Mouse (Mus musculus) cerebellum, adult 2 months (tissue): ENCODE results near the gene Ctcf. TPM values are rescaled to one million over a fixed set of nuclear protein-coding genes. Genes with fewer than 3 reads are reported as not detected.

Experiments used
- DNase-seq, 2 experiments: peaks; one replicate each; pipeline ENCODE4 v3.0.0; 2021
- H3K27ac ChIP-seq: fragments of 200-500 bp; 2 replicates; pipeline ENCODE4 v1.5.1; 2012; ENCODE audit warnings: low read length, control low read depth, inconsistent platforms; ENCODE audit not compliant: insufficient read depth
- H3K27me3 ChIP-seq: fragments of 200-500 bp; 2 replicates; pipeline ENCODE4 v1.6.1; 2012; ENCODE audit warnings: inconsistent platforms, mild to moderate bottlenecking, low read length, moderate library complexity; ENCODE audit not compliant: control insufficient read depth, insufficient read depth
- H3K4me1 ChIP-seq: fragments of 200-500 bp; 2 replicates; pipeline ENCODE4 v1.6.1; 2011; ENCODE audit warnings: low read length; ENCODE audit not compliant: control insufficient read depth, insufficient read depth
- H3K4me3 ChIP-seq: fragments of 200-500 bp; replicated peaks from 2 replicates; pipeline ENCODE3; 2011; ENCODE audit warnings: mild to moderate bottlenecking, low read depth, low read length, control low read depth; ENCODE audit not compliant: insufficient read depth
- CTCF ChIP-seq: fragments of 200-500 bp; IDR thresholded peaks from 2 replicates; pipeline ENCODE4 v1.5.1; 2011; ENCODE audit warnings: low read depth, mild to moderate bottlenecking, control low read depth, low read length, moderate library complexity, borderline replicate concordance; ENCODE audit not compliant: insufficient read depth
- POLR2A ChIP-seq: fragments of 200-500 bp; IDR thresholded peaks from 2 replicates; pipeline ENCODE4 v1.6.1; 2011; ENCODE audit warnings: low read length, control low read depth, borderline replicate concordance; ENCODE audit not compliant: insufficient read depth
- WGBS: fragments of 180-500 bp; shearing (Covaris S2); methylation state at CpG from one replicate; pipeline ENCODE4 v1.1.7; 2018; 5-methylcytosine and 5-hydroxymethylcytosine counted together
- polyA plus RNA-seq: library from polyadenylated mRNA; depleted of rRNA; stranded (reverse); fragments of >200 nt; gene quantifications from 2 replicates; pipeline ENCODE4 v1.2.3, GENCODE M21; 2012

Ctcf gene
- polyA plus RNA-seq, 1 experiment: 41.6 TPM

DNA sequence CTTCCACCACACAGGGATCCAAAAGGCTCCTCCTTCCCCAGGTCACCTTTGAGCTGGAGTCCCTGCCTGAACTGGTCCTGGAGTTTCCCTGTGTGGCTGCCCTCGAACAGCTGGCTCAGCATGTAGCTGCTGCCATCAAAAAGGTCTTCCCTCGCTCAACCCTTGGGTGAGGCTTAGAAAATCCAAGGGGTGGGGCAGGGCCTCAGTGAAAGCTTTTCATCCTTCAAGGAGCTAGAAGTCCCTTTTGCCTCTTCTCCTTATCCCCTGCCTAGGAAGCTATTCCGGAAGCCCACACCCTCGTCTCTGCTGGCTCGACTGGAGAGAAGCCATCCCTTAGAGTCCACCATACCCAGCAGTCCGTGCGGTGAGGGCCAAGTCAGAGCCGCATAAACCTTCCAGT lies 51.1 kb downstream of the Ctcf start:
- H3K4me3 ChIP-seq: no peak overlapping the region
- no peak for TF ChIP-seq CTCF
- no peak for TF ChIP-seq POLR2A
- no peaks in the 10 kb centered on the region for H3K27me3 ChIP-seq
- WGBS: 57% methylated on average over 8 of the region's 8 CpGs
- H3K27ac ChIP-seq: no peak overlapping the region
- H3K4me1 ChIP-seq: peaks cover 7% of the 10 kb centered on the region; the same call in 1 of the 2 replicates
- DNase-seq: no peak

DNA sequence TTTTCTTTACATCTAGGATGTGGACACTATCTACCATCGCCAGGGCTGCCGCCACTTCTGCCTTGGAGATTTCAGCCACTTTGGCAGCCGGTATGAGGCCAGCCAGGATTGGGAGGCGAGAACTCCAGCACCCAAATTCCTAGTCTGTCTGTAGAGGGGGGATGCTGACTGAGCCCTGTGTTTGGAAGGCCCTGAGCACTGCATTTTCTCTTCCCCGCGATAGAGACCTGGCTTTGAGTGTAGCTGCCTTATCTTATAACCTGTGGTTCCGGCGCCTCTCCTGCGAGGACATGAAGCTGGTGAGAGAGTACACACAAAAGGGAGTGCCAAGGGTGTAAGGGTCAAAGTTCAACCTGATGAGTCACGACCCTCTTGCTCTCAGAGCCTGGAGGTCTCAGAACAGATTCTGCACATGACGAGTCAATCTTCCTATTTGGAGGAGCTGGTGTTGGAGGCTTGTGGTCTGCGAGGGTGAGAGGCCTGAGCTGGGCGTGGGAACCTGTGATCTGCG lies 51.9 kb downstream of the Ctcf start:
- Histone ChIP-seq H3K27ac (no peak overlapping the region), H3K4me1 (peaks cover 7% of the 10 kb centered on the region; the same call in 1 of the 2 replicates), H3K4me3 (no peak overlapping the region), H3K27me3 (no peaks in the 10 kb centered on the region)
- DNase-seq: no peak
- 72% methylated on average over 14 of the region's 14 CpGs for WGBS
- TF ChIP-seq CTCF: no peak
- no peak for TF ChIP-seq POLR2A

DNA sequence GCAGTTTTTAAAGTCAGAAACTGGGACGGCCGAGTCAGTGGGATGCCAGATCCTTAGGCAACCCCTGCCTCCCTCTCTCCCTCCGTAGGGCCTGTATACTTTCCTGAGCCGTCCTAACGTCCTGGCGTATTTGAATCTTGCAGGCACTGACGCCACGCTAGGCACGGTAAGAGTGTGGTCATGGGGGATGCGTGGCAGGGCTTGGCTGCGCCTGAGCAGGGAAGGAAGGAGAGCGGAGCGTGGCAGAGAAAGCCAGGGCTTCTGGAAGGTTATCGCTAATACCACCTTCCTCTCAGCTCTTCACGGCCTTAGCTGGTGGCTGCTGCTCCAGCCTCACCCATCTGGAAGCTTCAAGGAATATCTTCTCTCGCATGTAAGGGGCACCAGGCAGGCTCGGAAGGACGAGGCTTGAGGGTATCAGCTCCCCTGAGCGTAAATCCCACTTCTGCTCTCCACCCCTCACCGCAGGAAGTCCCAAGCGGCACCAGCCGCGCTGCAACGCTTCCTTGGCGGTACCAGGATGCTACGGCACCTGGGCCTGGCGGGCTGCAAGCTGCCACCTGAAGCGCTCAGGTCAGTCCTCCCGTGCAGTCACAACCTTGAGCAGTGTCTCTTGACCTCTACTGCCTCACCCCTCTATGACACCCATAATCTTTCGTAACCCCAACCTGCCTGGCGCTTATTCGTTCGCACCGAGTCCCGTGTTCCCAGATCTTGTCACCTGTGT lies 53.1 kb downstream of the Ctcf start:
- Histone ChIP-seq H3K4me3 (no peak overlapping the region), H3K27ac (no peak overlapping the region), H3K27me3 (no peaks in the 10 kb centered on the region), H3K4me1 (peaks cover 7% of the 10 kb centered on the region; the same call in 1 of the 2 replicates)
- DNase-seq: no peak
- WGBS: 72% methylated on average over 35 of the region's 35 CpGs
- TF ChIP-seq CTCF: no peak
- no peak for TF ChIP-seq POLR2A

DNA sequence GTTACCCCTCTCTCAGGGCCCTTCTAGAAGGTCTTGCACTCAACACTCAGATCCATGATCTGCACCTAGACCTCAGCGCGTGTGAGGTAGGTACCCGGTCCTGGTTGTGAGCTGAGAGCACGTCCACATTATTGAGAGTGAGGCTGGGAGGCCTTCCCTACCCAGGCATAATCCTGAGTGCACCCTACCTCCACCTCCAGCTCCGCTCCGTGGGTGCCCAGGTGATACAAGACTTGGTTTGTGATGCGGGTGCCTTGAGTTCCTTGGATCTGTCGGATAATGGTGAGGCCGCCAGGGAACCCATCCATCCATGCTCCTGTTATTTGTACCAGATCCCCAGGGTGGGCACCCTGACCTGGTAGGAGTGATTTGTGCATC lies 53.6 kb downstream of the Ctcf start:
- WGBS: 93% methylated on average over 9 of the region's 9 CpGs
- TF ChIP-seq CTCF (no peak), POLR2A (no peak)
- H3K27me3 ChIP-seq: no peaks in the 10 kb centered on the region
- no peak for DNase-seq
- H3K4me3 ChIP-seq: no peak overlapping the region
- H3K27ac ChIP-seq: no peak overlapping the region
- peaks cover 8% of the 10 kb centered on the region; the same call in 1 of the 2 replicates for H3K4me1 ChIP-seq

DNA sequence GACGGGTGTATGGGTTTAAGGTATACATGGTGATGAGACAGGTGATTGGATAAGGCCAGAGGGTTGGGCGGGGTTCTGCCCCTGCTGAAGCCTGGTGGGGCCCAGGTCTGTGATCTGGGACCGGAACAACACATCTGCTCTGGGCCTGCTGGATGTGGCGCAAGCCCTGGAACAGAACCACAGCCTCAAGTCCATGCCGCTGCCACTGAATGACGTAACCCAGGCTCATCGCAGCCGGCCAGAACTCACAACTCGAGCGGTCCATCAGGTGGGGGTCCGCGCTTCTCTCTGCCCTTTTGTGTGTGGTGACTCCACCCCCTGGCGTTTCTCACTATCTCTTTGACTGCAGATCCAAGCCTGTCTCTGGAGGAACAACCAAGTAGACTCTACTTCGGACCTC lies 54.6 kb downstream of the Ctcf start:
- TF ChIP-seq CTCF (no peak), POLR2A (no peak)
- peaks cover 11% of the 10 kb centered on the region for H3K4me1 ChIP-seq
- 82% methylated on average over 14 of the region's 14 CpGs for WGBS
- H3K4me3 ChIP-seq: no peak overlapping the region
- no peak overlapping the region for H3K27ac ChIP-seq
- H3K27me3 ChIP-seq: no peaks in the 10 kb centered on the region
- no peak for DNase-seq

DNA sequence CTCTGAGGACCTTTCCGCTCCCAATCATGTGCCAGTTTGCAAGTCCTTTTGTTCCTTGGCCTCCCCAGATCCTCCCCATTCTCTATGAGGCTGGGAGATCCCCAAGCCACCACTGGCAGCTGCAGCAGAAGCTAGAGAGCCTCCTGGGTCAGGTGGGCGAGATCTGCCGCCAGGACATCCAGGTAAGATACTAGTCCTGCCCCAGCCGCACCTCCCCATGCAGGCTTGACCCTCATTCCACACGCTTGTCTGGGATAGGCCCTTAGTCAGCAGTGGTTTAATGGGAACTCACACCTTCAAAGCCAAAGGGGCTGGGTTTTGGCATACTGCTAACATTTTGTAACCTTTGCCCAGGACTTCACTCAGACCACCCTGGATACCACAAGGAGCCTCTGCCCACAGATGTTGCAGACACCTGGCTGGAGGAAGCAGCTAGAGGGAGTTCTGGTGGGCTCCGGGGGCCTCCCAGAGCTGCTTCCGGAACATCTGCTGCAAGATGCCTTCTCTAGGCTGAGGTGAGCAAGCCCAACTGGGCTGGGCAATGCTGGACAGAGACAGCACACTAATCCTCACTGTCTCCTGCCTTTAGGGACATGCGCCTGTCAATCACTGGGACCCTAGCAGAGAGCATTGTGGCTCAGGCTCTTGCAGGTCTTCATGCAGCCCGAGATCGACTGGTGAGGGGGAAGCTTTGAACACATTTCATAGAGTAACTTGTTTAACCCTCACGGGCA lies 56.2 kb downstream of the Ctcf start:
- no peaks in the 10 kb centered on the region for H3K27me3 ChIP-seq
- peaks cover 18% of the 10 kb centered on the region for H3K4me1 ChIP-seq
- no peak overlapping the region for H3K27ac ChIP-seq
- WGBS: 96% methylated on average over 11 of the region's 11 CpGs
- no peak overlapping the region for H3K4me3 ChIP-seq
- no peak for TF ChIP-seq POLR2A
- no peak for TF ChIP-seq CTCF
- no peak for DNase-seq

DNA sequence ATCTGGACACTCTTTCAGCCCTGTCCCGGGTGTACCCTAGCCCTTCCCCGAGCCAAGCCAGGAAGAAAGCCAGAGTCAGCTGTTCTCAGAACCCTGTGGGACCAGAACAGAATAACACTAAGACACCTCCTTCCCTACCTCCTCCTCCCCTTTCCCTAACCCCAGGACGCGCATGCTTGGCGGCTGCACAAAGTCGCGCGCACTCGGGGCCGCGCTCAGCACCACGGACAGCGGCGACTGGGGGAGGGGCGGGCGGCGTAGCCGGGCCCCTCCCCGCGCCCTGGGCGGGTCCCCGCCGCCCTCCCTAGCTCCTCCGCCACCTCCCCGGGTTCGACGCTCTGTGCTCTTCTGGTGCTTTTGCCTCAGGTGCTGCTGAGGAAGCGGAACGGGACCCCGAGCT lies 57.3 kb downstream of the Ctcf start:
- Histone ChIP-seq H3K4me1 (peaks cover 20% of the 10 kb centered on the region), H3K4me3 (peak overlapping the region; percentile 89), H3K27ac (peak overlapping the region; percentile 86), H3K27me3 (no peaks in the 10 kb centered on the region)
- under 1% methylated on average over 30 of the region's 30 CpGs for WGBS
- TF ChIP-seq POLR2A: peak; percentile 42; the same call in 1 of the 2 replicates
- no peak for TF ChIP-seq CTCF
- DNase-seq: peak; percentile 88
